Mouse (Mus musculus): ENCODE results near the gene Trappc11.

Gene Trappc11

GRCm38 (mm10) chr8:47533344-47534125 is at the start of gene Trappc11, which contains the start of gene Rwdd4a:
Gene Trappc11, minus strand, starts transcription at chr8:47533470.
Gene Rwdd4a, plus strand, starts transcription at chr8:47533664.
- DNase-seq (ENCODE audit: low spot score), result peak; percentile 93

GRCm38 (mm10) chr8:47581454-47581853 is 48.2 kb upstream of the Trappc11 start:
- DNase-seq (ENCODE audit: low spot score), result no peak

GRCm38 (mm10) chr8:47573482-47573881 is 40.2 kb upstream of the Trappc11 start:
- DNase-seq (ENCODE audit: low spot score), result no peak

- DNase-seq (ENCODE audit: low spot score), result no peak
Observed at GRCm38 (mm10) chr8:47570161-47570560, 36.9 kb upstream of the Trappc11 start.

- DNase-seq (ENCODE audit: low spot score), result no peak
Observed at GRCm38 (mm10) chr8:47568098-47568497, 34.8 kb upstream of the Trappc11 start.

- DNase-seq (ENCODE audit: low spot score), result no peak
Observed at GRCm38 (mm10) chr8:47566551-47566950, 33.3 kb upstream of the Trappc11 start.

GRCm38 (mm10) chr8:47560801-47561200 is 27.5 kb upstream of the Trappc11 start:
- DNase-seq (ENCODE audit: low spot score), result no peak

- no peak for DNase-seq (ENCODE audit: low spot score)
Observed at GRCm38 (mm10) chr8:47558274-47558673, 25.0 kb upstream of the Trappc11 start.

- no peak for DNase-seq (ENCODE audit: low spot score)
Observed at GRCm38 (mm10) chr8:47556446-47556845, 23.2 kb upstream of the Trappc11 start.

- no peak for DNase-seq (ENCODE audit: low spot score)
Observed at GRCm38 (mm10) chr8:47553613-47554012, 20.3 kb upstream of the Trappc11 start.

- no peak for DNase-seq (ENCODE audit: low spot score)
Observed at GRCm38 (mm10) chr8:47547102-47547501, 13.8 kb upstream of the Trappc11 start.

GRCm38 (mm10) chr8:47544094-47544493 is 10.8 kb upstream of the Trappc11 start:
- no peak for DNase-seq (ENCODE audit: low spot score)

- DNase-seq (ENCODE audit: low spot score), result no peak
Observed at GRCm38 (mm10) chr8:47542746-47543145, 9.5 kb upstream of the Trappc11 start.

GRCm38 (mm10) chr8:47538323-47538722 is 5.1 kb upstream of the Trappc11 start:
- DNase-seq (ENCODE audit: low spot score), result no peak

- DNase-seq (ENCODE audit: low spot score), result no peak
Observed at GRCm38 (mm10) chr8:47528094-47528493, 5.2 kb downstream of the Trappc11 start.

GRCm38 (mm10) chr8:47513601-47514000 is 19.7 kb downstream of the Trappc11 start:
- DNase-seq (ENCODE audit: low spot score), result no peak

- DNase-seq (ENCODE audit: low spot score), result no peak
Observed at GRCm38 (mm10) chr8:47510930-47511329, 22.3 kb downstream of the Trappc11 start.

GRCm38 (mm10) chr8:47505431-47505830 is 27.8 kb downstream of the Trappc11 start:
- DNase-seq (ENCODE audit: low spot score), result no peak

- no peak for DNase-seq (ENCODE audit: low spot score)
Observed at GRCm38 (mm10) chr8:47502546-47502945, 30.7 kb downstream of the Trappc11 start.

GRCm38 (mm10) chr8:47501994-47502393 is 31.3 kb downstream of the Trappc11 start:
- DNase-seq (ENCODE audit: low spot score), result no peak

GRCm38 (mm10) chr8:47495428-47495827 is 37.8 kb downstream of the Trappc11 start:
- DNase-seq (ENCODE audit: low spot score), result no peak

- DNase-seq (ENCODE audit: low spot score), result no peak
Observed at GRCm38 (mm10) chr8:47494602-47495153, 38.6 kb downstream of the Trappc11 start.

GRCm38 (mm10) chr8:47493106-47493505 is 40.2 kb downstream of the Trappc11 start:
- no peak for DNase-seq (ENCODE audit: low spot score)

GRCm38 (mm10) chr8:47487231-47487630 is 46.0 kb downstream of the Trappc11 start:
- DNase-seq (ENCODE audit: low spot score), result no peak
